Mouse (Mus musculus) heart, postnatal 0 days (tissue): ENCODE results near the gene Timp2. TPM values are rescaled to one million over a fixed set of nuclear protein-coding genes. Genes with fewer than 3 reads are reported as not detected.

ENCODE experiments used
- ATAC-seq: fragments of 200-750 bp; cut with Nextera tagmentation; 2 replicates; pipeline ENCODE4 v1.8.0; 2017; ENCODE audit warnings: low read depth, moderate number of reproducible peaks, moderate library complexity; ENCODE audit not compliant: insufficient read depth
- DNase-seq: peaks from one replicate; pipeline ENCODE4 v3.0.0-alpha.2; 2016; ENCODE audit warnings: low spot score
- H3K27ac ChIP-seq: fragments of 300-500 bp; sonication (generic); 2 replicates; pipeline ENCODE4 v1.5.1; 2014; ENCODE audit warnings: low read depth, mild to moderate bottlenecking
- H3K27me3 ChIP-seq: fragments of 300-500 bp; sonication (generic); 2 replicates; pipeline ENCODE4 v1.6.1; 2014; ENCODE audit warnings: low read length, mixed read lengths; ENCODE audit not compliant: control insufficient read depth, insufficient read depth
- H3K36me3 ChIP-seq: fragments of 300-500 bp; sonication (generic); replicated peaks from 2 replicates; pipeline ENCODE4 v1.6.1; 2014; ENCODE audit warnings: low read length, mixed read lengths; ENCODE audit not compliant: control insufficient read depth, insufficient read depth
- H3K4me1 ChIP-seq: fragments of 300-500 bp; sonication (generic); 2 replicates; pipeline ENCODE4 v1.6.1; 2014; ENCODE audit warnings: antibody characterized with exemption; ENCODE audit not compliant: control insufficient read depth, insufficient read depth
- H3K4me2 ChIP-seq: fragments of 300-500 bp; sonication (generic); 2 replicates; pipeline ENCODE4 v1.6.1; 2014; ENCODE audit warnings: low read depth, mild to moderate bottlenecking, low read length, moderate library complexity
- H3K4me3 ChIP-seq: fragments of 300-500 bp; sonication (generic); 2 replicates; pipeline ENCODE4 v1.5.1; 2014; ENCODE audit warnings: low read depth, low read length
- H3K9ac ChIP-seq: fragments of 300-500 bp; sonication (generic); replicated peaks from 2 replicates; pipeline ENCODE4 v1.6.1; 2014; ENCODE audit warnings: low read depth, low read length, mixed read lengths
- H3K9me3 ChIP-seq: fragments of 300-500 bp; sonication (generic); replicated peaks from 2 replicates; pipeline ENCODE4 v1.6.1; 2016; ENCODE audit warnings: low read length; ENCODE audit not compliant: control insufficient read depth
- CTCF ChIP-seq: IDR thresholded peaks from 2 replicates; pipeline ENCODE4 v1.5.1; 2016; ENCODE audit warnings: antibody characterized with exemption, control low read depth, low read depth
- EP300 ChIP-seq: IDR thresholded peaks from 2 replicates; pipeline ENCODE4 v1.6.1; 2016; ENCODE audit warnings: antibody characterized with exemption, low read depth
- WGBS: fragments of 180-500 bp; shearing (Covaris S2); extraction: QIAGEN DNeasy Blood & Tissue Kit; methylation state at CpG from one replicate; pipeline ENCODE4 v1.1.7; 2014; 5-methylcytosine and 5-hydroxymethylcytosine counted together
- polyA plus RNA-seq: library from polyadenylated mRNA; unstranded; fragments of >200 nt; fragmentation: Nextera tagmentation; extraction: Ambion mirVana; gene quantifications from 2 replicates; pipeline ENCODE4 v1.2.1, GENCODE M21; 2015
- total RNA-seq: library from RNA; depleted of rRNA; stranded (reverse); fragments of >200 nt; gene quantifications from 2 replicates; pipeline ENCODE4 v1.2.3, GENCODE M21; 2014; ENCODE audit warnings: low replicate concordance

Timp2 gene
- total and polyA plus RNA-seq, 2 experiments from 2014 or later, result 65.5 to 78.5 TPM

DNA sequence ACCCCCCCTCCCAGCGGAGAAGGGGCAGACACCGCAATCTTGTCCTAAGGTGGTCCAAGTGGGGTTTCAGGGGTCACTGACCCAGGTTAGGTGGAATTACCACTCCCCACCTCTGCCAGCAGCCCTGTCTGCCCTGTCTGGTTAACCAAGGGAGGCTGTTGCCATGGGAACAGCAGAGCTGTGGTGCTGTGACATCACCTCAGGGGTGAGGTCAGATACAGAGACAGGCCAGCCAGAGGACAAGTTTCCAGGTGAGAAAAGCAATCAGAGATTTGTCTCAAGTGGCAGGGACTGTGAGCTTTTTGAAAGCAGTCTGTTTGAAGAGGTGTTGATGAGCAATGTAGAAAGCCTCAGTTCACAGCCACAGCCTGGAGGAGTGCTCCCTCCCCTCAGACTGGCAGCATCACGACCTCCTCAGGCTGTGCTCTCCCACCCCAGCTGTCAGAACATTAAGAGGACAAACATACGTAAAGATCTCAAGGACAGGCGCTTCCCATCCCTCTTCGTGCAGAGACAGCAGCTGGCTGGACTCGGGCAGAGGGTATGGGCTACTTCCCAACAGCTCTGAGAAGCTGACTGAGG, 13.0 kb downstream of the Timp2 start, which contains the start of gene Cep295nl:
Cep295nl (minus strand) TSS at position 101 of the 582 bp plus-strand sequence.
- no peaks in the 10 kb centered on the region for H3K27me3 ChIP-seq
- H3K9ac ChIP-seq, result no peak within 1 kb of the TSS
- no peak within 1 kb of the TSS for H3K4me2 ChIP-seq
- DNase-seq (no peak), ATAC-seq (no peak)
- H3K4me1 ChIP-seq, result peaks cover 9% of the 10 kb centered on the region; the same call in 1 of the 2 replicates
- 38% methylated on average over 7 of the region's 7 CpGs for WGBS
- no peak within 1 kb of the TSS for H3K27ac ChIP-seq
- TF ChIP-seq EP300, result no peak
- no peak for TF ChIP-seq CTCF
- H3K36me3 ChIP-seq, result no peaks in the 10 kb centered on the region
- no peak within 1 kb of the TSS for H3K4me3 ChIP-seq
- no peaks in the 10 kb centered on the region for H3K9me3 ChIP-seq

DNA sequence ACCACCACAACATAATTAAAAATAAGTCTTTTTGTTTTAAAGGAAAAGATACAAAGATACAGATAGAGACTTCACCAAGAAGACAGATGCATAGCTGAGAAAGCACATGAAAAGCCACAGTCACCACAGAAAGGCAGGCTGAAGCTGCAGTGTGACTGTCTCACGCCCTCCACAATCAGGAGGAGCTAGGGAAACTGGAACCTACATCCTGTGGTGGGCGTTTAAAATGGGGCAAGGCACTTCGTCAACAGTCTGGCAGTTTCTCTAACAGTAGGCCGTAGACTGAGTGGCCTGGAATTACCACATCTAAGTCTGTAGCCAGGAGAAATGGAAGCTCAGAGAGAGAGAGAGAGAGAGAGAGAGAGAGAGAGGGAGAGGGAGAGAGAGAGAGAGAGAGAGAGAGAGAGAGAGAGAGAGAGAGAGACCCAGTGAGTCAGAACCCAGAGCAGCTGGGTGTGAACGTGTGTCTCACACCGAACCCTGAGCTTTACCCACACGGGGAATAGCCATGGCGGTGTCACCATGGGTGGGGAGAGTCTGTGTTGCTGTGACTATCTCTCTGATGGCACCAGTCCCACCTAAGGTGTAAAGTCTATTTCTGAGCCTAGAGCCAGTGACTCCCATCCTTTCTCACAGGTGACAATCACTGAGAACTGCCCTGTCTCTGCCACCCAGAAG, 17.9 kb downstream of the Timp2 start:
- Histone ChIP-seq H3K9me3 (no peaks in the 10 kb centered on the region), H3K4me1 (no peaks in the 10 kb centered on the region), H3K9ac (no peak overlapping the region), H3K4me3 (no peak overlapping the region), H3K4me2 (no peak overlapping the region), H3K36me3 (peaks cover 5% of the 10 kb centered on the region; the same call in 1 of the 2 replicates), H3K27me3 (no peaks in the 10 kb centered on the region), H3K27ac (no peak overlapping the region)
- ATAC-seq (no peak), DNase-seq (no peak)
- WGBS, result 63% methylated on average over 8 of the region's 8 CpGs
- no peak for TF ChIP-seq CTCF

DNA sequence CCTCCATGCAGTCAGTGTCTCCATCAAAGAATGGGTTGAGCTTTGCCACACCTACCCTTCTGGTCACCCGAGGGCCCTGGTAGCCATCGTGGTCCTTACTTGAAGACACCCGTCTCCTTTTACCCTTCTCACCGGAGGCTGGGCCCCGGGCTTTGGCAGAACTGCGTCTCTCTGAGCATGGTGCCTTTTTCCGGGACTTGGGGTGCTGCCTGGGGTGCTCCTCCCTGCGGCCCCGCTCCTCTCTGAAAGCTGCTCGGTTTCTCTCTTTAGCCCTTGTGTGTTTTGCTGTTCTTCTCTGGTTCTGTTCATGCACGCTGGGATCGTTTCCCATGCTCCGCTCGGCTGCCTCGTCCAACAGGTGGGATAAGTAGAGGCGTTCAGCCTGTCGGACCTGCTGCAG, 22.1 kb downstream of the Timp2 start:
- TF ChIP-seq CTCF, result no peak
- no peak for TF ChIP-seq EP300
- peaks cover 5% of the 10 kb centered on the region; the same call in 1 of the 2 replicates for H3K36me3 ChIP-seq
- DNase-seq (no peak), ATAC-seq (no peak)
- H3K4me1 ChIP-seq, result 0 out of 2 replicates have a peak, but pooled peaks cover under 1% of the 10 kb centered on the region
- no peaks in the 10 kb centered on the region for H3K27me3 ChIP-seq
- WGBS, result 88% methylated on average over 17 of the region's 17 CpGs
- H3K4me3 ChIP-seq, result no peak overlapping the region
- H3K9me3 ChIP-seq, result no peaks in the 10 kb centered on the region
- no peak overlapping the region for H3K27ac ChIP-seq
- H3K4me2 ChIP-seq, result no peak overlapping the region
- no peak overlapping the region for H3K9ac ChIP-seq

GRCm38 (mm10) chr11:118332376-118332775, 23.2 kb downstream of the Timp2 start:
- Histone ChIP-seq H3K36me3 (peaks cover 5% of the 10 kb centered on the region; the same call in 1 of the 2 replicates), H3K27me3 (no peaks in the 10 kb centered on the region), H3K9ac (no peak overlapping the region), H3K27ac (no peak overlapping the region), H3K9me3 (no peaks in the 10 kb centered on the region), H3K4me1 (peaks cover 8% of the 10 kb centered on the region), H3K4me2 (no peak overlapping the region), H3K4me3 (no peak overlapping the region)
- TF ChIP-seq EP300, result no peak
- TF ChIP-seq CTCF, result no peak
- WGBS, result 76% methylated on average over 11 of the region's 11 CpGs
- DNase-seq (no peak), ATAC-seq (no peak)

DNA sequence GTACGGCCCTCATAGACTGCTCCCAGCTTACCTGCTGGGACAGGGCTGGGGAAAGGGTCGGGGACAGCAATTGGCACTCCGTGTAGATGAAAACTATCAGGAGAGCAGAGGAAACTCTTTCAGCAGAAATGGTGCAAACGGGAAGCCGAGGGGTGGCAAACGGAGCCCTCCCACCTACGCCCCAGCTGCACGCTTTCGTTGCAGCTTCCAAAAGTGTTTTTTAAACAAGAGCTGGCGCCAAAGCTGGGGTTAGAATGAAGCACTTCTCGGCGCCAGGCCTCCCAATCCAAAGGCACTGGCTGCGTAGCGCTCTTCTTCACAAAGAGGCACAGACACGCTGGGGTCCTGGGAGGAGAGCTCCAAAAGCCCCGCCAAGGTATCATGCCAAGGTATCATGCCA, 24.8 kb downstream of the Timp2 start:
- no peaks in the 10 kb centered on the region for H3K27me3 ChIP-seq
- ATAC-seq, result no peak
- H3K4me1 ChIP-seq, result peaks cover 8% of the 10 kb centered on the region
- no peaks in the 10 kb centered on the region for H3K9me3 ChIP-seq
- DNase-seq, result no peak
- no peak overlapping the region for H3K9ac ChIP-seq
- WGBS, result 94% methylated on average over 16 of the region's 16 CpGs
- peaks cover 5% of the 10 kb centered on the region; the same call in 1 of the 2 replicates for H3K36me3 ChIP-seq
- no peak overlapping the region for H3K4me2 ChIP-seq
- H3K4me3 ChIP-seq, result no peak overlapping the region
- no peak for TF ChIP-seq EP300
- TF ChIP-seq CTCF, result no peak
- no peak overlapping the region for H3K27ac ChIP-seq
